Mouse (Mus musculus): Measurements from ENCODE around the gene Unc5cl.

DNA sequence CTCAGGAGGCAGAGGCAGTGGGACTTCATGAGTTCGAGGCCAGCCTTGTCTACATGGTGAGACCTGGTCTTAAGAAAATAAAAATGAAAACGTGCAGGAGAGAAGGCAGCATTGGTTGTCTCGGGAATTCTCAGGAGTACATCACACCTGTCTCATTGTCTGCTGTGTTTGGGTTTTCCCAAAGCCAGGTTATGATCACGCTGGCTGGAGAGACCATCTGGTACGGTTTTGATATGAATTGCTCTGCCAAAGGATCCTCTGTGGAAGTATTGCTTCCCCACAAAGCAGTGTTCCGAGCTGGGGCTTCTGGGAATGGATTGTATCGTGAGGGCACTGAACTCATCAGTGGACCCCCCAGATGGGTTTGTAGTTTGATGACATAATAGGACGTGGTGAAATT lies 20.7 kb downstream of the Unc5cl start:
- TF ChIP-seq EP300 (IDR thresholded peaks at IDR 0.05; ENCODE audit: low read depth) (no peak), CTCF (IDR thresholded peaks at IDR 0.05; ENCODE audit: low read depth) (no peak)

All from liver, embryonic 14.5 days (tissue).